Mouse (Mus musculus) adrenal gland, adult 8-10 months (tissue): ENCODE measurements around the gene Gnl1. TPM values are rescaled to one million over a fixed set of nuclear protein-coding genes. Genes with fewer than 3 reads are reported as not detected.
A peak's percentile ranks its signal among the peaks of the same experiment; 100 is the strongest.
"Not testable (repeated sequence)": the region's sequence is repeated elsewhere in the genome, so short reads cannot be mapped to it uniquely, and the experiment has no call there.

ENCODE experiments used
- DNase-seq: peaks from one replicate; pipeline ENCODE4 v3.0.0; 2022
- microRNA-seq, 2 experiments: library from miRNA; unstranded; fragments of <30 nt; microRNA quantifications; one replicate each; pipeline ENCODE4 v1.2.0; 2022
- total RNA-seq, 4 experiments: library from RNA; stranded (reverse); gene quantifications; 2 replicates each; pipeline ENCODE4 v1.2.4; 2022

The Gnl1 gene
- total RNA-seq, 4 experiments from 2014 or later, result 52.4 to 65.5 (median 59.7) TPM

DNA sequence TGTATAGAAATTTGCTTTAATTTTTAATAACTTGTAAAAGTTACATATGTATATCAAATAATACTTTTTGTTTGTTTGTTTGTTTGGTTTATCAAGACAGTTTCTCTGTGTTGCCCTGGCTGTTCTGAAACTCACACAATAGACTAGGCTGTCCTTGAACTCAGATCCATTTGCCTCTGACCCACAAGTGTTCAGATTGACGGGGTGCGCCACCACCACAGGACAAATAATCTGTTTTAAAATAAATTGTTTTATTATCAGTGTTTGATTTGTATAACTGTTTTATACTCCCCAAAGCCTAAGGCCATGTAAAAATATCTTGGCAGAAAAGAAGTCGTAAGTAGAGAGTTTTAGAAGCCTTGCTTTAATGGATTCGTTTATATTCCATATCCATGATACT lies 48.0 kb downstream of the Gnl1 start:
- no peak for DNase-seq

DNA sequence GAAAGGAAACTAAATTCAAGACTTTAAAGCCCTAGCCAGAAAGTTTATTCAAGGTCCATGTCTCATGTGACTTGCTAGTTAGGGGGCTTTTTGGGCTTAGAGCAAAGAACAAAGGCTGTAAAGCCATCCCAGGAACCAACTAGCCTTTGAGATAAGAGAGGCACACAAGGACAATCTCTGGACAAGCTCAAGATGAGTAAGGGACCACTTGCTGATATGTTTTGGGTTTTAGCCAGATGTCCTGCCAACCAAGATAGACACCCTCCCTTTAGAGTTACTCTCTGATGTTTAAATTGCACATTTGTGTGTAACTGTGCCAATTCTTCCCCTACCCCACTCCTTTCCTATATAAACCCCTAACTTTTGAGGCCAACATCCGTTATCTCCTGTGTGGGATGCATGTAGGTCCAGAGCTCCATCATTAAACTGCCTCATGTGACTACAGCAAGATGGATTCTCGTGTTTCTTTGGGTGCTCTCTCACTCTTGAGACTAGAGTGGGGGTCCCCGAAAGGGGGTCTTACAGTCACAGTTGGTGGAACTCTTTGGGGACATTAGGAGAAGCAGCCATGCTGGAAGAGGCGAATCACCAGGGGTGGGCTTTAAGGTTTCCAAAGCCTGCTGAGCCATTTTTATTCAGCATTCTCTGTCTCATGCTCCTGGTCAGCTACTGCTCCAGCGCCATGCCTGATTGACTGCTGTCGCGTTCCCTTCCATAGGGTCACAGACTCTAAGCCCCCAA lies 49.4 kb downstream of the Gnl1 start:
- DNase-seq, result no peak

DNA sequence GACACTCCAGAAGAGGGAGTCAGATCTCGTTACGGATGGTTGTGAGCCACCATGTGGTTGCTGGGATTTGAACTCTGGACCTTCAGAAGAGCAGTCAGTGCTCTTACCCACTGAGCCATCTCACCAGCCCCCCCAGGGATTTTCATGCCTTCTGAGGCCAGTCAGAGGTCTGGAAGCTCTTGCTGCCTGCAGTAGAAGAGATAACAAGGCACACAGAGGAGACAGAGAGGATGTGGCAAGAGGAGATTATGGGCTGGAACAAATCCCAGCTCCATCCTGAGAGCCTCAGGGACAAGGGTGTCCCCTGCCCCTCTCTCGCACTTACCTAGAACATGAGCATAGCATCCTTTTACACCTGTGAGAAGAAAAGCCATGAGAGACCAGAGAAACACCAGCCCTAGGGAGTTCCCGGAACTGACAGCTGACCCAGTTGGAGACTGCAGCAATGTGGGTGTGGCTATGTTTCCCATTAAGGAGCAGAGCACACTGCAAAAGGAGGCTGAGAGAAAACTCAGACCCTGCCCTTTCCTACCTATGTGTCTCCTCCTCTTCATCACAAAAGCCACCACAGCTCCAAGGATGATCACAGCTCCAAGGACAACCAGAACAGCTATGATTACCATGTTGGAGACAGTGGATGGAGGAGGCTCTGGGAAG lies 50.5 kb downstream of the Gnl1 start:
- not testable (repeated sequence) for DNase-seq

DNA sequence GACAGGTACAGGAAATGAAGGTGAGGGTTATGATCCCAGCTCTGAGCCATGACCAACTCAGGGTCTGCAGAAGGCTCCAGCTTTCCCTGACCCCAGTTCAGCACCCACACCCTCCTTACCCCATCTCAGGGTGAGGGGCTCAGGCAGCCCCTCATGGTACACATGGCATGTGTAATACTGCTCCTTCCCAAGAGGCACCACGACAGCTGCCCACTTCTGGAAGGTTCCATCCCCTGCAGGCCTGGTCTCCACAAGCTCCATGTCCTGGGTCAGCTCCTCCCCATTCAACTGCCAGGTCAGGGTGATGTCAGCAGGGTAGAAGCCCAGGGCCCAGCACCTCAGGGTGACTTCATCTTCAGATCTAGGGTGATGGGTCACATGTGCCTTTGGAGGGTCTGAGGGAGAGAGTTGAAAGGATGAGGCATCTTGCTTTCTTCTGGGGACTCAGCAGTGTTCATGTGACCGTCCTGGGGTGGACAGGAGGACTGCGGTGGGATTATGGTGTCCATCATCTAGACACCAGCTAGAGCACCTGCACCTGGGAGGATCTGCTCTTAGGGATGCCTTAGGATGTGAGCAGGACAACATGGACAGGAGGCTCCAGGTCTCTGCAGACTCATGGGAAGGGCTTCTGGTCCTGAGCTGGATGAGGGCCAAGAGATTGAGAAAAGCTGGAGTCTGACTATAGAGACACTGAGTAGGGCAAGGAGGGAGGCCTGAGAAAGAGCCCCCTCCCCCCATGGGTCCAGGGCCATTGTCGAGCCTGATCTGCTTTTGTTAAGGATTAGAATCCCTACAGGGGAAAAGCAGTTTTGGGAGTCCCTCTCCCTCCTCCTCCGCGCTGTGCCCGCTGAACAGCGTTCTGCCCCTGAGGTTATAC lies 51.3 kb downstream of the Gnl1 start:
- not testable (repeated sequence) for DNase-seq

DNA sequence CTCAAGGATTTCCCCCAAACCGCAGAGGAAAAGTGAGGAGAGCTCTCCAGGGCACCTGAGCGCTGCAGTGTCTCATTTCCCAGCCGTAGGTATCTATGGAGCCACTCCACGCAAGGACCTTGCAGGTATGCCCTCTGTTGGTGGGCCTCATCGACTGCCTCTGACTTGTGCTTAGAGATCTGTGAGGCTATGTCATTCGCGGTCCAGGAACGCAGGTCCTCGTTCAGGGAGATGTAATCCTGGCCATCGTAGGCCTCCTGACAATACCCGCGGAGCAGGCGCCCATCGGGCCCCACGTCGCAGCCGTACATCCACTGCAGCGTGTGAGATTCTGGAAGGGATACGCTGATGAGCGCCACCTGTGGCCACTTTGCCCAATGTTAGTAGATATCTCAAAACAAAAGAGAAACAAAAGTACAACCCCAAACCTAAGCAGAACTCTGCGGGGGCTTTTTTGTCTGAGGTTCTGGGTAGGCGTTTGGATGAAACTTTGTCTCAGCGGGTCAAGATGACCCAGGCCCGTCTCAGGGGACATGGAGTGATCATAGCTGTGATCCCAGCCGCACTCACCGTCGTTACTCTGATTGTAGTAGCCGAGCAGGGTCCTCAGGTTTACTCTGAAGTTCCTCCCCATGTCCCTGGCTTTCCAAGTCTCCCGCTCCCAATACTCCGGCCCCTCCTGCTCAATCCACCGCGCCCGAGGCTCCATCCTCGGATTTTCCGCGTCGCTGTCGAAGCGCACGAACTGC lies 52.1 kb downstream of the Gnl1 start:
- DNase-seq, result not testable (repeated sequence)

DNA sequence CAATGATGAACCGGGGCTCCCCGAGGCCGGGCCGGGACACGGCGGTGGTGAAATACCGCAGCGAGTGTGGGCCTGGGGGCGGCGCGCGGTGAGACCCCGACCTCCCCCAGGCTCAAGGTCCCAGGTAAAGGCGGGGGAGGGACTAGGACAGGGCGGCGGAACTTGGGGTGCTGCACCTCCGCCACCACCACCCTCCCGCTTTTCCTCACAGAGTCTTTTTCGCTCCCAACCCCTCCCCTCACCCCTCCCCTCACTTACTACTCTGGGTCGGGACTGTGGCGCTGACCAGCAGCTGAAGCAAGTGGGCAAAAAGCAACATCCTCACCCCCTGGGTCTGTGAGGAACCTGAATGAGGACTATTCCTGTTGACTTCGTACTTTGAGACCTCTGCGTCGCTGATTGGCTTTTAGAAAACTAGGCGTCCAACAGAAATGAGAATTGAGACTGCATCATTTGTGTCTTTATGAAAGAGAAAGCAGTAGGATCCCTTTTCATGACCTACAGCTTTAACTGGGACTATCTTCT lies 52.8 kb downstream of the Gnl1 start, which contains the start of gene H2-T23:
TSS of gene H2-T23 (minus strand) at position 505 of the 525 bp plus-strand sequence.
- DNase-seq, result peak; percentile 63

DNA sequence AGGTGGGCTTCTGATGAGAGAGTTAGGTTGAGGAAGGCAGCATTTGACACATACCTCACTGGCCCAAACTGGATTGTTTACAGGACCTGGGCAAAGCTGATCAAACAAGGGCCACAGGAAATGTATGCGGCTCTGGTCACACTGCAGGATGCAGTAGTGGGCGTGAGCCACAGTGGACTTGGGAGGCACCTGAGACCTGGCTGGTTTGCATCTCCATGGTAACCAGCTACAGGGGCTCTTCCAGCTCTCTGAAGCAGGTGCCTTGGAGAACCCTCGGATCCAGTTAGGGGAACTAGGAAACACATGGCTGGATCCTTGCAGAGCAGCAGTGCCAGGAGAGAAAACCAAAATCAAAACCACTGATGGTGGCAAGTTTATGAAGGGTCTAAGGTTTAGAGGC lies 54.9 kb downstream of the Gnl1 start:
- not testable (repeated sequence) for DNase-seq

DNA sequence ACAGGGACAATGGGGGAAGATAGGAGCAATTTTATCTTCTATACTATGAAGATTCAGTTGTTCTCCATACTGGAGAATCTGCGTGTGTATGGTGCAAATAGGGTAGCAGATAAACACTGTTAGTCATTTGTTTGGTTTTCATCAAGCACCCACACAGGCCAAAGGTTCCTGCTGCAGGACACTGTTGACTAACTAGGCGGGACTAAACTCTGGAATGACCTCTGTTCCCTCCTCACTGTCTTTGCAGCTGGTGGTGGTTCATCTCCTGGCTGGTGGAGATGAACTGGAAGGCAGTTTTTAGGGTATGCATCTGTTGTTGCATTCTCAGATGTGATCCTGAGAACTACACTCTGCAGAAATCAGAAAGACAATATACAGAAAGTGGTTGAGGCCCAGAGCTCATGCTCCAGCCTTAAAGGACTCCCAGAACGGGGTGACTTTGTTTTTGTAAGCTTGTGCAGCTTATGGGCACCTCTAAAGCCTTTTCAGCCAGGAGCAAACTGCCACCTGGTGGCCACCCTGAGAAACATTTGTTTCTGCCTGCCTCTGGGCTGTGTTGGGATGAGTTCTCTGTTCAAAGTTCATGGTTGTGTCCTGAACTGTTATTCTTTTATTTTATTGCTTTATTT lies 55.5 kb downstream of the Gnl1 start:
- not testable (repeated sequence) for DNase-seq

DNA sequence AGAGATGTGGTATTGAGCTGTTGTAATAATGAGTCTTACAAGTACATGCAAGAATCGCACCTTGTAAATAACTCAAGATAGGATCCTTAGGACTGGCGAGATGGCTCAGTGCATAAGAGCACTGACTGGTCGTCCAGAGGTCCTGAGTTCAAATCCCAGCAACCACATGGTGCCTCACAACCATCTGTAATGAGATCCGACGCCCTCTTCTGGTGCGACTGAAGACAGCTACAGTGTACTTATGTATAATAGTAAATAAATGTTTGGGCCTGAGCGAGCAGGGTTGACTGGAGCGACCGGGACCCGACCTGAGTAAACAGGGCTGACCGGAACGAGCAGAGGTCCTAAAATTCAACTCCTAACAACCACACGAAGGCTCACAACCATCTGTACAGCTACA lies 56.5 kb downstream of the Gnl1 start:
- not testable (repeated sequence) for DNase-seq

Small RNAs within 50 kb of the gene (microRNA-seq; reads per million reads assigned to microRNA genes)
- gene Mir877, result 61.3 to 141 reads per million in 2 experiments

Other genes with a start within 250 kb of the Gnl1 start
- 10 to 100 TPM in 3 of 4 experiments, 1 to 10 TPM in 1; 8.3 to 19.3 (median 13.7) TPM for gene Ier3, start 158.2 kb upstream of the Gnl1 start, total RNA-seq
- 100 to 1,000 TPM in 2 of 4 experiments, 10 to 100 TPM in 2; 57.2 to 117 (median 94.8) TPM for gene Flot1, start 156.6 kb upstream of the Gnl1 start, total RNA-seq
- gene Tubb5, start 141.5 kb upstream of the Gnl1 start, total RNA-seq, result 100 to 1,000 TPM; 141 to 168 (median 159) TPM
- 10 to 100 TPM; 20.9 to 28.2 (median 24.1) TPM for gene Mdc1, start 138.3 kb upstream of the Gnl1 start, total RNA-seq
- gene Nrm, start 118.5 kb upstream of the Gnl1 start, total RNA-seq, result 1 to 10 TPM; 2.5 to 5.4 (median 5.0) TPM
- gene Ppp1r18, start 114.3 kb upstream of the Gnl1 start, total RNA-seq, result 10 to 100 TPM; 35.4 to 47.9 (median 40.0) TPM
- gene Dhx16, start 100.0 kb upstream of the Gnl1 start, total RNA-seq, result 10 to 100 TPM; 40.6 to 57.8 (median 52.0) TPM
- gene 2310061I04Rik, start 82.4 kb upstream of the Gnl1 start, total RNA-seq, result 10 to 100 TPM; 33.1 to 46.5 (median 40.3) TPM
- gene Atat1, start 69.8 kb upstream of the Gnl1 start, total RNA-seq, result 10 to 100 TPM; 34.8 to 61.0 (median 44.9) TPM
- 100 to 1,000 TPM in 2 of 4 experiments, 10 to 100 TPM in 2; 81.7 to 102 (median 99.4) TPM for gene Mrps18b, start 63.5 kb upstream of the Gnl1 start, total RNA-seq
- 100 to 1,000 TPM in 1 of 4 experiments, 10 to 100 TPM in 3; 65.5 to 105 (median 89.6) TPM for gene Ppp1r10, start 63.4 kb upstream of the Gnl1 start, total RNA-seq
- 100 to 1,000 TPM in 1 of 4 experiments, 10 to 100 TPM in 3; 87.1 to 104 (median 93.9) TPM for gene Abcf1, start 10.1 kb upstream of the Gnl1 start, total RNA-seq
- gene Prr3, start 385 bp downstream of the Gnl1 start, total RNA-seq, result 10 to 100 TPM; 19.0 to 38.5 (median 27.2) TPM
- 1 to 10 TPM; 6.0 to 9.2 (median 6.9) TPM for gene H2-T24, start 40.7 kb downstream of the Gnl1 start, total RNA-seq
- 100 to 1,000 TPM in 1 of 4 experiments, 10 to 100 TPM in 3; 65.8 to 110 (median 93.4) TPM for gene H2-T23, start 53.0 kb downstream of the Gnl1 start, total RNA-seq
- 10 to 100 TPM; 33.8 to 65.4 (median 46.3) TPM for gene H2-T22, start 62.9 kb downstream of the Gnl1 start, total RNA-seq
- under 1 TPM in 2 of 4 experiments, not detected in 2; 0.17 to 0.30 TPM for gene Gm6034, start 63.1 kb downstream of the Gnl1 start, total RNA-seq
- 1 to 10 TPM; 5.8 to 7.9 (median 6.7) TPM for gene Gm11127, start 78.5 kb downstream of the Gnl1 start, total RNA-seq
- gene Gm19684, start 141.8 kb downstream of the Gnl1 start, total RNA-seq, result 1 to 10 TPM in 1 of 4 experiments, under 1 TPM in 3; 0.23 to 1.1 (median 0.58) TPM
- gene Gm7030, start 149.6 kb downstream of the Gnl1 start, total RNA-seq, result under 1 TPM in 2 of 4 experiments, not detected in 2; 0.62 to 0.65 TPM
- gene Gm8909, start 188.7 kb downstream of the Gnl1 start, total RNA-seq, result 1 to 10 TPM in 1 of 4 experiments, under 1 TPM in 1, not detected in 2; 0.40 to 1.2 TPM
- not detected for gene H2-T3, start 210.4 kb downstream of the Gnl1 start, total RNA-seq